Mouse (Mus musculus): ENCODE measurements around the gene Trpc5. TPM values are rescaled to one million over a fixed set of nuclear protein-coding genes. Genes with fewer than 3 reads are reported as not detected.

Gene Trpc5
- total RNA-seq, 2 experiments from 2014 or later: not detected

- ATAC-seq (replicated peaks; ENCODE audit: poor library complexity): no peak
Measured at GRCm38 (mm10) chrX:144337938-144338337, 350.0 kb downstream of the Trpc5 start.

- ATAC-seq (replicated peaks; ENCODE audit: poor library complexity): no peak
Measured at GRCm38 (mm10) chrX:144335332-144336015, 352.5 kb downstream of the Trpc5 start.

Other genes with a start within 250 kb of the Trpc5 start
- gene Trpc5os, start 231.6 kb downstream of the Trpc5 start, total RNA-seq (2015): not detected in 2 replicates
- gene Trpc5os, start 231.6 kb downstream of the Trpc5 start, total RNA-seq (2017): not detected in 2 replicates
- gene Rtl4, start 727 bp upstream of the Trpc5 start, total RNA-seq (2015): not detected in 2 replicates
- not detected in 2 replicates for gene Rtl4, start 727 bp upstream of the Trpc5 start, total RNA-seq (2017)

All from megakaryocyte progenitor cell, adult 5-6 weeks (primary cell).